Mouse (Mus musculus) erythroblast, embryonic 14.5 days (primary cell): ENCODE results near the gene Cfap97d1.

ENCODE experiments used
- GATA1 ChIP-seq: IDR thresholded peaks from 2 replicates; pipeline ENCODE4 v1.6.1; 2012; ENCODE audit warnings: low read length, inconsistent platforms, mixed read lengths
- TAL1 ChIP-seq: IDR thresholded peaks from 3 replicates; pipeline ENCODE4 v1.6.1; 2012; ENCODE audit warnings: low read length, inconsistent platforms, mixed read lengths

- no peak for TF ChIP-seq GATA1
- TF ChIP-seq TAL1 = no peak
These were observed 56.1 kb downstream of the Cfap97d1 start for GRCm38 (mm10) chr11:102040138-102040524.
